Mouse (Mus musculus): ENCODE data around the gene Aldh3b3.

Aldh3b3 gene

DNA sequence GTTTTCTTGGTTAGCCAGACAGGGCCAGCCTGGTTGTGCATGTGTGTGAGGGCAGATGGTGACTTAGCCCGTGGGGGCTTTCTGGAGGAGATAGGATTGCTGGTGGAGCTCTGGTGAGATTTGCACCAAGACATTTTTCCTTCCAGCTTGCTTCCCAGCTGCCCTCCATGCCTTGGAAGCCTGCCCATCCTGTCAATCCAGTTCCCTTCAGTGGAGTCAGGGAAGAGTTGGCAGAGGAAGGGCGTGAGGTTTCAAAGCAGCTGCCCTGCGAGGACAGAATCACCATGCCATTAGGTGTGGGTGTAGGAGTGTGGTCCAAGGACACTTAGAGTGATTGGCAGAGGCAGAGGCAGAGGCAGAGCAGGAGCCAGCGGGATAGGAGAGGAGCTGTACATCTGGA is at the start of gene Aldh3b3:
Gene Aldh3b3, plus strand, starts transcription at position 176 of the 400 bp plus-strand sequence.
- DNase-seq: peak; percentile 79 to 82

DNA sequence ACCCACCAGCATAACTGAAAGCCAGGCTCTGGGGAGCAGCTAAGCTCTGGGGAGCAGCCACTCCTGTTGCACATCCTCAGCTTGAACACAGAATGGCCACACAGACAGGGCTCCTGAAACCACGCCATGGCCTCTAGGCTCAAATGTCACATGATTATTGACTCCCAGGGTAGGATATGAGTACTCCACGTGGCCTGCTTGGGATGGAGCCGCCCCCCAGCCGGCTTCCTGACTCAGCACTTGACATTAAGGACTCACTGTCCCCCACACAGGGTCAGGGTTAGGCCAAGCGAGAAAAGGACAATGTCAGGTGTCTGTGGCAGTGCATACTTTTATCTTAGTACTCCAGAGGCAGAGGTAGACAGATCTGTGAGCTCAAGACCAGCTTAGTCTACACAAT is 48.2 kb upstream of the Aldh3b3 start:
- no peak for DNase-seq

DNA sequence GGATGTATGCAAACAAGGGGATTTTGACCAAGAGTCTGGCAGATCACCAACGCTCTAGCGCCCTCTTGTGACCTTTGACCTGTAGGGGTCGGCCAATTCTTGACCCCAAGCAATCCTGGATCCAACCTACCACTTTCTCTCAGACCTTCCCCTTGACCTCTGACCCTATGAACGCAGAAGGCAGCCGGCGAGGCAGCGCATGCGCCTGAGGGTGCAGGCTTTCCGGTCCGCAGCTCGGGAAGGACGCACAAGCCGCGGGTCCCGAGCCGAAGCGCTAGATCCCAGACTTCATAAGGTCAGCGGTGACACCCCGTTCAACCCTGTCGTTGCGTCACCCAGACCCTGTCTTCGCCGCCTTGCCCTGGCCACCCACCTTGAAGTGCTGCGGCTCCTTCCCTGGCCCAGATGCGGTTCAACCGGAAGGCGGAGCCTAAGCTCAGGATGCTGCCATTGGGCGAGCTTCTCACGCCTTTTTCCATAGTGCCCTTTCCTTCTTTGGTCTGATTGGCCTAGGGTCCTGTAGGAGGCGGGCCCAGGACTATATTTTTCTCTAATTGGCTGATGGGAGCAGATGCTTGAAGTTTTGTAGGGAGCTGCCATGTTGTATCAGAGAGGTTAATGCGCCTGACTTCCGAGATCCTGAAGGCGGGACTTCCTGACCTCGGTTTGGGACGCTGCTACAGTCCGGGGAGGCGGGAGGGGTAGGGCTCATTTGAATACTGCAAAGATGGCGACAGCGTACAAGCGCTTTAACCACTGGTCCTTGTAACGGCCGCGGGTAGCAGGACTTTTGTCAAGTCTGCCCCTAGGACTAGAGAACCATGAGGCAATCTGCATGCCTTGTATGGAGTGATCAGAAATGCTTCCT is 45.9 kb upstream of the Aldh3b3 start, which contains the start of gene Ndufs8:
Gene Ndufs8, minus strand, starts transcription at position 438 of the 868 bp plus-strand sequence.
- peak; percentile 89 to 93 for DNase-seq

DNA sequence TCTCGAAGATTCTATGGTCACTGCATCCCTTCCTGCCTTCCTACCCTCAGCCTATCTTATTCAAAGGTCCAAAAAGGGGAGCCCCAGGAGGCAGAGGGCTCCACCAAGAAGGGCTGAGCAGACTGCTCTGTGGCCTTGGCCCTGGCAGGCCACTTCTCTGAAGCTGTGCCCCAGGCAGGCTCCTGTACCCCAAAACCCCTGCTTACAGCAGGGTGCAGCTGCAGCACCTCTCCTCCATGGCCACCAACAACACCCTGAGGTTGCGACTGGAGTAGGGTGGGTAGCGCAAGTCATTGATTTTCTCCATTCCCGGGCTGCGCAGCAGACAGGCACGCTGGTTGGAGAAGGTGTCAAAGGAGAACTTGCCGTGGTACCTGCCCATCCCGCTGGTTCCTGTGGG is 44.8 kb upstream of the Aldh3b3 start:
- DNase-seq: no peak

DNA sequence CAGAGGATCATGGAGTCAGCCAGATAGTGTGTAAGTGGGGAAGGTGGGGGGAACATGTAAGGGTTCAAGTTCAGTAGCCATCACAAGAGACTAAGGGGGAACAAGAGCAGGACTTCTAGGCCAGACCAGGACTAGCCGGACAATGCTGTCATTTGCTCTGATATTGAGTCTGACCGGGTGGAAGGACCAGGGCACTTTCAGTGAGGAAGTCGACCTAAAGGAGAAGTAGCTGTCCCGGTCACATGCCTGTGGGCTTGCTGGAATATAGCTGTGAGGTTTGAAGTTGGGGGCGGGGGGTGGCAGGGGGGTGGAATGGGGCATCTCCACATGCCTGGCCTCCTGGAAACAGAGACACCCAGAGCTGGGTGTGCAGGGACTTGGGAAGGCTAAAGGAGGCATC is 43.9 kb upstream of the Aldh3b3 start:
- no peak for DNase-seq

DNA sequence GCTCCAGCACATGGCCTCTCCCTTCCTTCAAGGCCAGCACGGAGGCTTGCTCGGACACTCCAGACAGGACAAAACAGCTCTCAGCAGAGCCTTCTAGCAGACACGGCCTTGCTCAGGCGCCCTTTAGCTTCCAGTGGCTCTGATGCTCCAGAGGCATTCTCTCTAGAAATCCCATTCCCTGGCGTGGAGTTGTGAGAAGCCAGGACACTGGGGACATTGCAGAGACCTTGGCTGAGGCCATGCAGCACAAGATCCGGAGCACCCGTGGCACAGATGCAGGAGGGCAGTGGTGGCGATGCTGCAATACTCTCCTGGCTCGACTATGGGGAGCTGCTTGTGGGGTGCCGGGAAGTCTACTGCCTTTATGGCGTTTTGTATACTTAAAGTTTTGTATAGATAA is 41.7 kb upstream of the Aldh3b3 start:
- DNase-seq: no peak

DNA sequence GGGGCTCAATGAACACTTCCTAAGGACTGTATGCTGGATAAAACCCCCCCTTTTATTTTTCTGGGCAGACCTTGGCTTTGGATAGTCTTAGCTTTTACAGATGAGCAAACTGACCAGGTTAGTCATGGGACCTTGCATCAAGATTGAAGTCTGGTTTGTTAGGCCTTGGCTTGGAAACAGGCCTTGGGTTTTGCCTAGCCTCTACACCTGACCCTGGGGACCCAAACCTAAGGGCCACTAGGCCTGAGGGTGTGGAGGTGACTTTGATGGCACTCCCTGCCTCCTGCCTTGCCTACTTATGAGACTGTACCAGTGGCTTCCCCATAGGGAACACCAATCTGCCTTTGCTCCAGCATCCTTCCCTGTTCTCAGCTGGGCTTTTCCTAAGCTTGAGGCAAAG is 38.5 kb upstream of the Aldh3b3 start:
- no peak for DNase-seq

DNA sequence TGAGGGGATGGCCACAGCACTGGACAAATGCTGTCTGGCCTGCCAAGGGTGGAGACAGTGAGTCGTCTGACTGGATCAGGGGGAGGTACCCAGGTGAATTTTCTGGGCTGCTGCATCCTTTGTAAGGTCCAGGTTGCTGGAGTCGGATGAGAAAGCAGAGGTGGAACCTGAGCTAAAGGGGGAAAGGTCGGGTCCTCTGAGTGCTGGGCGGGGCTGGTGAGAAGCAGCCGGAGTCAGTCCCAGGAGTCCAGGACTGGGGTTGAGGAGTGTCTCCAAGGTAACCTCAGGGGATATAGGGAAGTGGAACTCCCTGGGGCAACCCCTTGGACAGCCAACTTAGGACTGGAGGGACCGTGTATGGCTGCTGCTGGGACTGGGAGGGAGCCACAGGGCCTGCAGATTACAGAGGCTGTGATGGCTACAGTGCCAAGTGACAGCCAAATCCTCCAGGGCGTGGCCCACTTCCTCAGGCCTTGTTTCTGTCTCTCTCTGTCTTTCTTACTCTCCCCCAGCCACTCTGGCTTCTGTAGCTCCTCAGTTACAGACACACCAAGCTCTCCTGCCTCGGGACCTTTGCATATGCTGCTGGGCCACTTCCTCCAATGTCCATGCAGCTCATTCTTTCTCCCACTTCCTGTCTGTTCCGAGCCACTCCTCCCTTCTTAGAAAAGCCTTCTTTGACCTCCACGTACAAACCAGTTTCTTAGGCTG is 35.6 kb upstream of the Aldh3b3 start:
- no peak for DNase-seq

DNA sequence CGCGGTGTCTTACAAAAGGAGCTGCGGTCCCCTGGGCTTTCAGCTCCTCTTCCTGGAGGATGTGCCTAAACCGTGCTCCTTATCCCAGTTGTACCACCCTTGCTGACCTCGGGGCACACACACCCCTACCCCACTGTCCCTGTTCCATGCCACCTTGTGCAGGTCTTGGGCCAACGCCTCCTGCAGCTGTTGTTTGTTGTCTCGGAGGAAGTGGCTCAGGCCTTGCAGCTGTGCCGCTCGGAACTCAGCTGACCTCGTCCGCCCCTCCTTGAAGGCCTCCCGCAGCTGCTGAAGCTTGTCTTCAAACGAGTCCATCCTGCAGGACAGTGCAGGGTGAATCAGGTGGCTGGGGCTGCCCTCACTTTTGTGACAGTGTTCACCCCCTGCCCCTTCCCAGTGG is 34.9 kb upstream of the Aldh3b3 start:
- no peak for DNase-seq

DNA sequence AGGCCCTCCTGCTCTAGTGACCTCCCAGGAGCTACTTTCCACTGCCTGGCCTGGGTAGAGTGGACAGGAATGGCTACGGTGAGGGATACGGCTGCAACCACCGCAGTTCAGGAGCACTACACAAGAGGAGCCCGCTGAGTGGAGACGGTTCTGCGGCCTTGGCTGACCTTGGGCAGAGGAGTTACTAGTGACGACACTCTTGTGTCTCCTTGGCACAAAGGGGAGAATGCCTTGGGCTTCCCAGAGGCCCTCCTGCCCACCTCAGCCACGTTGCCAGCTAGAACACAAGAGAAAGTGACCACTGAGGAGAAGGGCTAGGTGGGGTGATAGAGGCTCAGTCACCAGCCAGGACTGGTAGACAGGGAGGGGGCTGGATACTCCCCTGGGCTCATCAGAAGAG is 34.3 kb upstream of the Aldh3b3 start:
- DNase-seq: no peak

DNA sequence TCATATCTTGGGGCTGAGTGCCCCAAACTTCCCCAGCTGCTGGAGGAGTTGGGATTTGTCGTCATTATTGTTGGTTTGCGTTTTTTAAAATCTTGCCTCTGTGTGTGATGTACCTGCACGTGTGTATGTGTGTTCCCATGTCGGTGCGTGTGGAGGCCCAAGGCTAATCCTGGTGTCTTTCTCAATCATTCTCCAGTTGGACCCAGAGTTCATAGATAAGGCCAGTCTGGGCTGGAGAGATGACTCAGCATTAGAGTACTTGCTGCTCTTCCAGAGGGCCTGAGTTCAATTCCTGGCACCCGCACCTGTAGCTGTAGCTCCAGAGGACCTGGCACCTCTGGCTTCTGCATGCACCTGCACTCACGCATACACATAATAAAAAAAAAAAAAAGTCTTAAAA is 33.6 kb upstream of the Aldh3b3 start:
- DNase-seq: no peak

DNA sequence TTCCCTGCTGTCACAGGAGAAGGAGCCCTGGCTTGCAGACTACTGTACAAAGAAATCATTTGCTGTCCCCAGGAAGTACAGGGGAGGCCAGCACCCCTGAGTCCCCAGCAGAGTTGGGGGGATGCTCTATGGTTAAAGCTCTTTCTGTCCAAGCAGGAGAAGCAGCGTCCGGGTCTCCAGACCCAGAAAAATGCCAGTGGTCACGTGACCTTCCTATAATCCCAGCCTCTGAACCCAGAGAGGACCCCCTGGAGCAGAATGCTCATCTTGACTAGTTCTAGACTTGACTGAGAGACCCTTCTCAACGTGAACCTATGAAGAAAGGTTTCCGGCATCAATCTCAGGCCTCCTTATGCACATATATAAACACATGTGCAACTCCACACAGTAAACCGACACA is 32.6 kb upstream of the Aldh3b3 start:
- DNase-seq: no peak

DNA sequence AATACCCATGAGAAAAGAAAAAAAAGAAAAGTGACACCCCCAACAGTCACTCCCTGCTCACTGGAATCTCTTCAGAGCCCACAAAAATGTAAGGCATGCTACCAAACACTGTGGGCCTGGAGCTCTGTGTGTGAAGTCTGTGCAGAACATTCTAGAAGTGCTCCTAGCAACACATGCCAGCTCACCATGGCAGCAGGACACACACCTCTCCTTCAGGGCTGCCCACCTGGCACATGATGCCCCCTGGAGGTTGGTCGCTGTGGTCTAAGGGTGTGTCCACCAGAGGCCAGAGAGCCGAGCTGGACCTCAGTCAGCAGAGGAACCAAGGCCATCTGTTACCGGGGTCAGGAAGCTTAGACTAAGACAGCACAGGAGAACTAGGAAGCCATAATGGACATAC is 32.2 kb upstream of the Aldh3b3 start:
- DNase-seq: peak in 1 of 2 experiments; percentile 46

DNA sequence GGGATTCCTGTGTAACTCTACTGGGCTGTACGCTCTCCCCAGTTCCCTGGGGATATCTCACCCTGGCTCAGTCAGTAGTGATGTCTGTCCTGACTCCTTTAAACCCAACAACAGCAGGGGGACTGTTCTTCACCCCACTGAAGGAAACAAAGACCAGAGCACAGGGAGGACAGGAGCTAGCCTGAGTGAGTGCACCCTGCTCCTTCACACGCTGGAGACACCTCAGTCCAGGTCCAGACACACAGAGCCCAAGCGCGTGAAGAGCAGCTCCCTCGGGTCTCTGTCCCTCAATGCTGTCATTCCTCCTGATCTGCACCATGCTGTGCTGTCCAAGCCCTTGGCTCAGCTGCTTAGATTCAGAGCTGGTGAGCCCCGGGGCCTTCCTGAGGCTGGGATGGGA is 31.8 kb upstream of the Aldh3b3 start:
- no peak for DNase-seq

DNA sequence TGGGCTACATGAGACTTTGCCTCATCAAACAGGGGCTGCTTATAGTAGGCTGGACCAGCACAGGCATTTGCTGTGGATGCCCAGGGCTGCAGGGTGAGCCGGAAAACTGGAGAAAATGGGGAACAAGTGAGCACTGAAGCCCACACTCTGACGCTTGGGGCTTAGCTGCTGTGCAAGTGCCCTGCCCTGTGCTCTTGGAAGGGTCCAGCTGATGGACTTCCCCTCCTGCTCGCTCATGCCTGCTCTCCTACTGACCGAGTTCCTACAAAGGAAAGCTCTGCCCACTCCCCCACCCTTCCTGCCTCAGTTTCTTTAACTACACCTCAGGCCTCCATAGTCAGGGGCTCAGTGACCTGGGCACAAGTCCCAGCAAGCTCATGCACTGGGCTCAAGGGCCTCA is 30.5 kb upstream of the Aldh3b3 start:
- no peak for DNase-seq

DNA sequence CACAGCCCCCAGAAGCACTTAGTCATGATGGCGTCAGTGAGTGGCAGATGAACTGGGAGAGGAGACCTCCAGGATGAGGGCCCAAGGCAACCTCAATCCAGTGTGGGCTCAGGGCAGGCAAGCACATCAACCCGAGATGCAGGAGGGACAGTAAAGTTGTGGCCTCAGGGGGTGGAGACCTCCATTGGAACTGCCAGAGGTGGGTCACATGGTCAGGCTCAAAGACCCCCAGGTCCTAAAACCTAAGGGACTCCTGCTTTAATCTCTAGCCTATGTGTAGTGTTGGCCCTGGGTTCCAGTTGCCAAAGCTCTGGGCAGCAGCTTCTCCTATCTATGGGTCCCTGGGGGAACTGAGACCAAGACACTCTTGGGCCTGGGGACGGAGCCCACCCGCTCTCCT is 29.7 kb upstream of the Aldh3b3 start:
- DNase-seq: no peak

DNA sequence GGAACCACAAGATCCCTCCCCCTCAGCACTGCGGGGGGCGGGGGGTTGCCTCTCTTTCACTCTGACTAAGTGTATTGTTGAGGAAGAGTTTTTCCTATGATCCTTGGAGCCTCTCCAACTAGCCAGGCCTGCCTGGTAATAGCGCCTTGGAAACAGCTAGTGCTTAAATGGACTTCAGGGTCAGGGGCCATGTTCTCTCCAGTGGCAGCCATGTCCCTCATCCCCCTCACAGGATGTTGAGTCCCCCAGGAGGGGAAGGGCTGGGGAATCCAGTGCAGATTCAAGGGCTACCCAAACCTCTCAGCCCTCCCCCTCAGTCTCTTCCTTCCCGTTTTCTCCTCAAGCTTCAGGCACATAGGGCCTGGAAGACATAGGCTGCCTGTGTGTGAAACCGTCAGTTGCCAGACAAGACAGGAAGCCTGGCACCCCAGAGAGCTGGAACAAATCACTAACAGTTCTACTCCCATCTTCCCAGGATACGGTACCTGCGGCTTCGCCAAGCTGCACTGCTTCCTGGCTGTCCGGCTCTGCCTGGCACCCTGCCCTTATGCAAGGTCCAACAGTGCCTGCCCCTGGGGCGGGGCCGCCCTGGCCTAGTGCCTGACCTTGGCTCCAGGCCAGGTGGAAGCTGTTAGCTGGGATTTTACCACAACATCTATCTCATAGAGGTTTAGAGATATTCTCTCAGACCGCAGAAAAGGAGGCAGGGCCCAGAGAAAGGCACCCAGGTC is 29.1 kb upstream of the Aldh3b3 start, which contains the start of gene Aldh3b1:
Gene Aldh3b1, minus strand, starts transcription at position 598 of the 731 bp plus-strand sequence.
- peak; percentile 87 to 91 for DNase-seq

DNA sequence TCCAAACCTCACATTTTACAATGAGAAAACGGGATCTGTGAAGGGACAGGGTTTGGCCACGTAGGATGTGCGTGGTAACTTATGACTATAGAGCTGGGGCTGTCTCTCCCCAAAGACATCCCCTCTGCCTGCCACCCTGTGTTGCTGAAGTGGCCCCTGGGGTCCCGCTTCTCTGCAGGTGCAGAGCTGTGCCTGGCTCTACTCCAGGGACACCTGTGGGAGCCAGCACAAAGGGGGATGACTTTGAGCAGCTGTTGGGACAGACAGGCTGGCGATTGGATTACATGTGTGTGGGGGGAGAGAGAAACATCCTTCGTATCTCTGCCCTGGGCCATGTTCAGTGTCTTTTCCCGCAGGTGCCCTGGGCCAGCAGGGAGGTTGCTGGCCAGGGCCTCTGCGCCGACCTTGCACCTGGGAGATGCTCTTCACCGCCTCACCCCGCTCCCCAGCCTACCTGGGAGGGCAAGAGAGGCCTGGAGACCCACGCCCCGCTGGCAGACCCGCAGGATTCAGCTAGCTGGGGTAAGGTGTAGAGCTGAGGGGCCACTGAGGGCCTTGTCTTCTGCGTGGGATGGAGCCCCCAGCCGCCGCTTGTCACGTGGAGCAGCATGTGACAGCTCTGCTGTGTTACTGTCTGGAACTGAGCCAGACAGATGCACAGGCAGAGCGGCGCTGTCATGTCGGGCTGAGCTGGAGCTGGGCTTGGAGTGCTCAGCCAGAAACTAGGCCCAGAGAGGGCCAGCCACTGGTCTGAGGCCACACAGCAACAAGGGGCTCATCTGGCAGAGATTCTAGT is 28.0 kb upstream of the Aldh3b3 start:
- DNase-seq: no peak

DNA sequence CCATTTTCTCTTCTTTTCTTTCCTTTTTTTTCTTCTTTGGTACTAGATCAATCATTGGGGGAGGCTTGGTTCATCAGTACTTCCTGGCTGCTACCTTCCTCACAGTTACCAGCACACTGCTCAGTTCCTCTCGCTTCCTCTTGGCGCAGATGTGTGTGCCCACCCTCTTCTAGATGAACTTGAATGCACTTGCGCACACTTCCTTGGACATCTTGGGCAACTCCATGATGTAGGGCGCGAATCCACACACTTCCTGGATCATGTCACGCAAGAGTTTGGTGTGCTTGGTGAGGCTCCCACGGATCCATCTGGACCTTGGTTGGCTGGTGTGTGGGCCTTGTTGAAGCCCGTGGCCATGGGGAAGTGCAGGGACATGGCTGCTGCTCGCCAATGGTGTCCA is 26.7 kb upstream of the Aldh3b3 start:
- DNase-seq: no peak

DNA sequence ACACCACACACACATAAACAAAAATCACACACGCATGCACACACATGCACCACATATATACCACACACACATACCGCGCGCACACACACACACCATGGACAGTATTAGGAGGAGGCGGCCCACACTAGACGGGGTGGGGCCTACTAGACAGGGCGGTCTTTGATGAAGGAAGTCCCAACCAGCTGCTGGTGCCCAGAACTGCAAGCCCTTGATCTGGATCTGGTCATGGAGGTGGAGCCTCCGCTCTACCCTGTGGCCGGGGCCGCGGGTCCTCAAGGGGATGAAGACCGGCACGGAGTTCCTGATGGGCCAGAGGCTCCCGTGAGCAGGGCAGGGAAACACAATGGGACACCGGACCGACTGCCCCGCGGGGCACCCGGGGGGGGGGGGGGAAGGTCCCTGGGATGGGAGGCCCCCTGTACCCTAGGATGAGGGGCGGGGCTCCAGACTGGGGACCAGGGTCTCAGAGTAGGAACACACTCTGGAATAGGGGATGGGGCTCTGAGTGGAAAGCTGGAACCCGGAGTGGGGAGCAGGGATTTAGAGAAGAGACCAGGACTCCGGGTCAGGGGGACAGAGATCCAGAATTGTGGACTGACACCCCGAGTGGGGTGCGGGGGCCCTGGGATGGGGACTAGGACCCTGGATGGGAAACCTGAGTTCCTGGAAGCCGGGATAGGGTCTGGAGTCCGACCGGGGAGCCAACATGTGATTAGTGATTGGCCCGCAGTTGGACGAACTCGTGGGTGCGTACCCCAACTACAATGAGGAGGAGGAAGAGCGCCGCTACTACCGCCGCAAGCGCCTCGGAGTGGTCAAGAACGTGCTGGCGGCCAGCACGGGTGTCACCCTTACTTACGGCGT is 23.2 kb upstream of the Aldh3b3 start, which contains the start of gene Unc93b1:
Gene Unc93b1, plus strand, starts transcription at position 155 of the 864 bp plus-strand sequence.
- peak; percentile 42 to 50 for DNase-seq

Data from cerebellum, postnatal 10 days (tissue).